Mouse (Mus musculus): ENCODE measurements at regions not wholly inside any gene's neighbourhood (a gene's known extent, or its start where the extent isn't known, plus 50 kb on each side); places are given as distances from the start of the nearest gene placed in this dataset.

DNA sequence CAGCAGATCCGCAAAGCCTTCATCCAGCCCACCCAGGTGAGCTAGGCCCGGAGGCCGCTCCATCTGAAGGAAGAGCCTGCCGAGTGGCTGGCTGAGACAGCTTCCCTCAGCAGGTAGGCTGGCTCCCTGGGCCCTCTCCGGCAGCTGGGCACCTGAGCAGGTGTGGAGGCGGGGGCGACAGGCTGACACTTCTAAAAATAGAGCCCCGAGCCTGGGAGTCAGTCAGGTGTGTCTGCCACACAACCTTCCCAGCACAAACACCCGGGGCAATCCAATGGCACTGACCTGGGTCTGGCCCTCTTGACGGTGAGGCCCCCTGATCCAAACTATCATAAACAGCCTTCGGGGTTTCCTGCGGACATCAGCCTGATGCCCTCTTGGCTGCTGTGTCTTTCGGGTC lies 58.5 kb downstream of the Zfp36l2 start:
- in situ Hi-C loops (cut with MboI; ENCODE audit: low pct_unique_long_range_greater_than_20kb): no loop called here
- no peaks in the 10 kb centered on the region for H3K27me3 ChIP-seq
- ChIA-PET CTCF (no interaction called here), POLR2A (no interaction called here)
- TF ChIP-seq CTCF (IDR thresholded peaks at IDR 0.05): no peak
- DNase-seq (ENCODE audit: low read depth, low spot score) (no peak), ATAC-seq (no peak)

DNA sequence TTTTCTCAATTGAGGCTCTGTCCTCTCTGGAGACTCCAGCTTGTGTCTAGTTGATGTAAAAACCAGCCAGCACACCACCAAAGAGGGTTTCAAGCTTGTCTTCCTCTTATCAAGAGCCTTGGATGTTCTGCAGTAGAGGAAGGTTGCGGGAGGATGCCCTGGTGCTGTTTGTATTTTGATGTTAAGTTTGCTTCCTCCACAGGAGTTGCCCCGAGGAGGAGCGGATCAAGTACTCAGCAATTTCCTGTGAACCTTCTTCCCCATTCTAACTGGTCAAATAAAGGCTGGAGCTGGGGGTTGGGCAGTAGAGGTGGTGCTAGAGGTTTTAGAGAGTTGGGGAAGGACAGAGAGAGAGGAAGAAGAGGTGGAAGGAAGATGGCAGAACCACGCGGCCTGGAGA lies 59.5 kb downstream of the Zfp36l2 start:
- no peak for TF ChIP-seq CTCF (IDR thresholded peaks at IDR 0.05)
- POLR2A ChIA-PET: no interaction called here
- in situ Hi-C loops (cut with MboI; ENCODE audit: low pct_unique_long_range_greater_than_20kb): no loop called here
- CTCF ChIA-PET: no interaction called here
- H3K27me3 ChIP-seq: no peaks in the 10 kb centered on the region
- no peak for DNase-seq (ENCODE audit: low read depth, low spot score)
- no peak for ATAC-seq

DNA sequence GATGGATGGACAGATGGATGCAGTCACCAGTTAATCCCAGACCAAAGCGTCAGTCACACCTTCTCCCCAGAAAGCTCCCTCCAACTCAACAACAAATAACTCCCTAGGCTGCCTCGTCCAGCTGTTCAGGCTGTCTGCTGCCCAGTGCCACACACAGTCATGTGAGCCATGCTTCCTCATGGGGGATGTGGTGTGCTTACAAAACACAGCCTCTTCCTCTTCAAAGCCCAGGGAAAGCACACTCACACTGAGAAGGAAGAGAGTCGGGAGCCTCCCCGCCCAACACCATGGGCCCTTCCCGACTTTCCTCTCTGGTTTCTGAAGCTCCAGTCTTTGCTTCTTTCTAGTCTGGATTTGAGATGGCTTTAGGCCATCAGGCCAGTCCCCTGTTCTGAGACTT lies 61.6 kb downstream of the Zfp36l2 start:
- no peak for ATAC-seq
- POLR2A ChIA-PET: no interaction called here
- no peak for TF ChIP-seq CTCF (IDR thresholded peaks at IDR 0.05)

DNA sequence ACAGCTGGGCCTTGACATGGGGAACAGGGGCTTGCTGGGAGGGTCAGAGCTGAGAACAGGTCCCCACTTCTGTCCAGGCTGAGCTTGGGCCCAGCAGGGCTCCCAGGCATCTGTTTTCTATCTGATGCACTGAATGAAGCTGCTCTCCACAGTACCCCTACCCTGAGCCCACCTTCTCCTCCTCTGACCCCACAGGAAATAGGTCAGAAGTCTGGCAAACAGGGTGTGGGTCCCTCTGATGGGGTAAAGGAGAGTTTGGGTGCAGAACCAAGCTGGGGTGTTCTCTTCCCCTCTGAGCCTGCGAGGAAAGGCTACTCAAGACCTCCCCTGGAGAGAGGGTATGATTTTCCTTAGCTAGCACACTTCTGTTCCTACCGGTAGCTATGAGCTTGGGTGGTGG lies 64.6 kb downstream of the Zfp36l2 start:
- in situ Hi-C loops (cut with MboI; ENCODE audit: low pct_unique_long_range_greater_than_20kb): no loop called here
- H3K27me3 ChIP-seq: no peaks in the 10 kb centered on the region
- ChIA-PET POLR2A (no interaction called here), CTCF (interaction anchor here (0.8 kb wide), 1 partner anchor 9 kb away, joined by 5 read pairs; no protein-coding TSS in a partner anchor)
- DNase-seq (ENCODE audit: low read depth, low spot score) (no peak), ATAC-seq (no peak)
- TF ChIP-seq CTCF (IDR thresholded peaks at IDR 0.05): no peak

More for the DNA sequence above, 61.6 kb downstream of the Zfp36l2 start:
- CTCF ChIA-PET: no interaction called here
- no peak for DNase-seq (ENCODE audit: low read depth, low spot score)
- H3K27me3 ChIP-seq: no peaks in the 10 kb centered on the region
- in situ Hi-C loops (cut with MboI; ENCODE audit: low pct_unique_long_range_greater_than_20kb): no loop called here

- no peaks in the 10 kb centered on the region for H3K27me3 ChIP-seq
- no peak for ATAC-seq
- no peak for TF ChIP-seq CTCF (IDR thresholded peaks at IDR 0.05)
- ChIA-PET CTCF (no interaction called here), POLR2A (no interaction called here)
- in situ Hi-C loops (cut with MboI; ENCODE audit: low pct_unique_long_range_greater_than_20kb): no loop called here
- no peak for DNase-seq (ENCODE audit: low read depth, low spot score)
Observed at GRCm38 (mm10) chr17:84122486-84123131, 65.1 kb downstream of the Zfp36l2 start.

DNA sequence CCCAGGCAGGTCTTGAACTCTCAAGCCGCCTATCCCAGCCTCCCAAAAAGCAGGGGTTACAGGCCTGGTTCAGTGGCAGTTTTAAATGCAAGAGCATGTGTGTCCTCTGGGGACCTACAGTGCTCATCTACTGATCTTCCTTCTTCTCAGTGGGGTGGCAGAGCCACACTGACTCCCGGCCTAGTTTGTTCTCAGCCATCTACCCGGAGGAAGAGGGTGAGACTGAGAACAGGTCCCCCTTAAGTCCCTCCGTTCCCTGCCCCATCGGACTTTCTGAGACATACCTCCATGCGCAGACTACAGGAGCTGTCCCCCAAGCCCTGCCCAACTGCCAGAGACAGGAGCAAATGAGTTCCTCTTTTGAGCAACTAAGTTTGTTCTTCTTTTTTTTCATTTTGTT lies 66.5 kb downstream of the Zfp36l2 start:
- DNase-seq (ENCODE audit: low read depth, low spot score): no peak
- ChIA-PET POLR2A (no interaction called here), CTCF (interaction anchor here (1.0 to 1.2 kb wide), 2 partner anchors 16 to 262 kb away, joined by 3 read pairs; no protein-coding TSS in a partner anchor)
- TF ChIP-seq CTCF (IDR thresholded peaks at IDR 0.05): no peak
- H3K27me3 ChIP-seq: no peaks in the 10 kb centered on the region
- in situ Hi-C loops (cut with MboI; ENCODE audit: low pct_unique_long_range_greater_than_20kb): no loop called here
- ATAC-seq: no peak

GRCm38 (mm10) chr17:84119221-84120017 lies 68.3 kb downstream of the Zfp36l2 start:
- H3K27me3 ChIP-seq: no peaks in the 10 kb centered on the region
- POLR2A ChIA-PET: interaction anchor here (1.0 kb wide), 1 partner anchor 67 kb away, joined by 5 read pairs; no protein-coding TSS in a partner anchor
- in situ Hi-C loops (cut with MboI; ENCODE audit: low pct_unique_long_range_greater_than_20kb): loop anchor here (5.0 to 10.0 kb wide), 2 partner anchors 63 to 265 kb away; no protein-coding TSS in a partner anchor
- DNase-seq (ENCODE audit: low read depth, low spot score) (no peak), ATAC-seq (no peak)
- CTCF ChIA-PET: interaction anchor here (0.9 to 1.2 kb wide), 3 partner anchors 11 to 68 kb away, joined by 3 to 4 read pairs (median 3); no protein-coding TSS in a partner anchor
- no peak for TF ChIP-seq CTCF (IDR thresholded peaks at IDR 0.05)

DNA sequence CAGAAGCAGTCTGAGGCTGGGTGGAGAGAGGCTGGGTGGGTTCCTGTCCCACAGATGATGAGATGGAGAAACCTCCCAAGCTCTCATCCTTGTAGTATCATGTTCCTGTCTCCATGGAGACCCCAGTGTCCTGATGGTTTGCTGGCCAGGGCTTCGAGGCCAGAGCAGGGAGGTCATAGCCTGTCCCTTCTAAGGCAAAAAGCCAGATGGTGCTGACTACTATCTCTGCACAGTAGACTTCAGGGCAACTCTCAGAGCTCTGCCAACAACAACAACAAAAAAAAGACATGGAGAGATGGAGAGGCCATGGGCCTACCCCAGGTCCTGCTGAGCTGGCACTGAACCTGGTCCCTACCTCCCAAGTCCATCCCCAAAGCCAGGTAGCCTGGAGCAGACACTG lies 69.0 kb downstream of the Zfp36l2 start:
- no peak for ATAC-seq
- TF ChIP-seq CTCF (IDR thresholded peaks at IDR 0.05): no peak
- in situ Hi-C loops (cut with MboI; ENCODE audit: low pct_unique_long_range_greater_than_20kb): loop anchor here (5.0 to 10.0 kb wide), 2 partner anchors 64 to 266 kb away; no protein-coding TSS in a partner anchor
- no peak for DNase-seq (ENCODE audit: low read depth, low spot score)
- CTCF ChIA-PET: interaction anchor here (0.9 to 5.5 kb wide), 5 partner anchors 12 to 90 kb away, joined by 3 to 24 read pairs (median 4); no protein-coding TSS in a partner anchor
- POLR2A ChIA-PET: interaction anchor here (1.0 kb wide), 1 partner anchor 68 kb away, joined by 5 read pairs; no protein-coding TSS in a partner anchor
- H3K27me3 ChIP-seq: no peaks in the 10 kb centered on the region

DNA sequence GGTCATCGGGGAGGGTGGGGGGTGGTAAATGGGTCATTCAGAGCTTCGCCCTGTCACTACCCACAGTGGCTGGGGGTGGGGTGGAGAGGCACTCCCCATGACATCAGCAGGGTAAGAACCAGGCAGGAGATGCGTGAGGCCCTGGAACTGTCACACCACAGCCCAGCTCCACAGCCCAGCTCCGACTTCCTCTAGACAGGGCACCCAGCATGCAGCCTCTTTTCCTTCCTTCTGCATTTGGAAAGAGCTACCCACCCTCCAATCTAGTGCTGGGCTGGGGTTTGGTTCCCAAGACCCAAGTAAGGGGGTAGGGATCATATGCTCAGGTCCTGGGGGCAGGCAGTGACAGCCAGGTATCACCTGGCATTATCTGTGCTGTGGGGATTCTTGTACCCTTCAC lies 69.5 kb downstream of the Zfp36l2 start:
- CTCF ChIA-PET: interaction anchor here (0.9 to 5.5 kb wide), 4 partner anchors 13 to 89 kb away, joined by 3 to 24 read pairs (median 6); no protein-coding TSS in a partner anchor
- POLR2A ChIA-PET: interaction anchor here (1.0 kb wide), 2 partner anchors 23 to 68 kb away, joined by 4 to 5 read pairs; no protein-coding TSS in a partner anchor
- ATAC-seq: no peak
- DNase-seq (ENCODE audit: low read depth, low spot score): no peak
- H3K27me3 ChIP-seq: no peaks in the 10 kb centered on the region
- in situ Hi-C loops (cut with MboI; ENCODE audit: low pct_unique_long_range_greater_than_20kb): loop anchor here (5.0 to 10.0 kb wide), 2 partner anchors 64 to 267 kb away; no protein-coding TSS in a partner anchor
- TF ChIP-seq CTCF (IDR thresholded peaks at IDR 0.05): no peak

DNA sequence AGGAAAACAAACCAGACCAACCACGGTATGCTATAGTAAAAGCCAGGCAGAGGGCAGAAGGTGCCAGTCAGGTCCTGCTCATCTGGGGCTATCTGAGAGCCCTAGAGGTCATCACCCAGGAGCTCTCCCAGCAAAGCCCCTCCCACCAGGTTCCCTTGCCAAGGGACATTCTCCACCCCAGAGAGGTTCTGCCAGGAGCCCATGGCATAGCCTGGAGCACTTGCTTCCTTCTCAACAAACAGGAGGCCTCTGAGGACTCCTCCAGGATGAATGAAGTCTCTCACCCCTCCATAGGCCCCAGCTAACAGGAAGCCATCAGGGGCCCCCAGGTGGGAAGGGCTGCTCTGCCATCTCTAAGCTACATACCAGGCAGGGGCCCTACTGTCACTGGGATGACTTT lies 70.0 kb downstream of the Zfp36l2 start:
- ChIA-PET CTCF (interaction anchor here (3.5 to 5.5 kb wide), 2 partner anchors 30 to 89 kb away, joined by 8 to 24 read pairs; no protein-coding TSS in a partner anchor), POLR2A (interaction anchor here (1.0 kb wide), 1 partner anchor 23 kb away, joined by 4 read pairs; no protein-coding TSS in a partner anchor)
- no peak for TF ChIP-seq CTCF (IDR thresholded peaks at IDR 0.05)
- DNase-seq (ENCODE audit: low read depth, low spot score) (no peak), ATAC-seq (no peak)
- in situ Hi-C loops (cut with MboI; ENCODE audit: low pct_unique_long_range_greater_than_20kb): loop anchor here (5.0 to 10.0 kb wide), 2 partner anchors 65 to 267 kb away; no protein-coding TSS in a partner anchor
- H3K27me3 ChIP-seq: no peaks in the 10 kb centered on the region
